In genomic region chr5:135023344-135024173, GRCm38 (mm10) we compare ENCODE assay signal across 8 mouse cellular contexts. TPM values are rescaled to one million over a fixed set of nuclear protein-coding genes. Genes with fewer than 3 reads are reported as not detected.
A peak's percentile ranks its signal among the peaks of the same experiment; 100 is the strongest.
DNase-seq lines count a peak whose midpoint lies in the region; ATAC-seq lines count a peak whose summit lies in the region.

Gene Stx1a, plus strand, starts transcription at chr5:135023482.

- H3K4me2 ChIP-seq in hindbrain, embryonic 15.5 days, result peak within 1 kb of the TSS; percentile 98

- peak; percentile 91 for ATAC-seq in hindbrain, embryonic 15.5 days (ENCODE audit: low FRiP score, low read depth)

- peak; percentile 96 for DNase-seq in R1 (ENCODE audit: low read depth, low spot score)
- peak; percentile 84 to 94 for DNase-seq in cerebellum, postnatal 10 days
- peak; percentile 88 to 91 for DNase-seq in frontal cortex, postnatal 36 days (ENCODE audit: low spot score in 2 of 2)
- peak; percentile 79 to 90 for DNase-seq in left cerebral cortex, adult 18-20 months (ENCODE audit: low spot score in 2 of 2)
- peak; percentile 93 to 96 for DNase-seq in lung, postnatal 4 days
- peak; percentile 83 to 88 for DNase-seq in right cerebral cortex, adult 2 months (ENCODE audit: low spot score in 2 of 2)
- DNase-seq in urinary bladder, postnatal 10 days (ENCODE audit: low spot score), result peak; percentile 61

- no peaks in the 10 kb centered on the region for H3K9me3 ChIP-seq in hindbrain, embryonic 15.5 days

- H3K4me3 ChIP-seq in hindbrain, embryonic 15.5 days, result peak within 1 kb of the TSS; percentile 83

- no peaks in the 10 kb centered on the region for H3K36me3 ChIP-seq in hindbrain, embryonic 15.5 days

- H3K4me1 ChIP-seq in hindbrain, embryonic 15.5 days (replicated peaks), result peaks cover 44% of the 10 kb centered on the region

- peak within 1 kb of the TSS; percentile 45 for H3K27ac ChIP-seq in hindbrain, embryonic 15.5 days (replicated peaks)

- under 1% methylated on average over 61 of the region's 61 CpGs for WGBS in hindbrain, embryonic 15.5 days

- H3K9ac ChIP-seq in hindbrain, embryonic 15.5 days, result peak within 1 kb of the TSS; percentile 83

- no peaks in the 10 kb centered on the region for H3K27me3 ChIP-seq in hindbrain, embryonic 15.5 days

RNA-seq across cellular contexts. Expression of gene Stx1a, which starts in this region (rescaled TPM):
- 127 and 145 TPM in 2 replicates for polyA plus RNA-seq in hindbrain, embryonic 15.5 days (2015; fragmentation: Nextera tagmentation; extraction: Ambion mirVana)
- 100 to 1,000 TPM; 309 to 311 TPM for total RNA-seq in left cerebral cortex, adult 18-20 months (2021)

Comparison
In these comparisons a context has a peak if more than half of its experiments do, and no peak if none do; other contexts are left out.
1. Peak in every context shown above with its lines: DNase-seq, ATAC-seq, H3K4me3 ChIP-seq and H3K27ac ChIP-seq.